Mouse (Mus musculus) olfactory bulb, adult 2 months (tissue): Measurements from ENCODE around the gene Acbd4. TPM values are rescaled to one million over a fixed set of nuclear protein-coding genes. Genes with fewer than 3 reads are reported as not detected.

Source experiments
- H3K27ac ChIP-seq: fragments of 200-500 bp; 2 replicates; pipeline ENCODE4 v1.5.1; 2012; ENCODE audit warnings: low read depth, low read length; ENCODE audit not compliant: insufficient read depth
- H3K4me1 ChIP-seq: fragments of 200-500 bp; 2 replicates; pipeline ENCODE4 v1.6.1; 2012; ENCODE audit warnings: low read length; ENCODE audit not compliant: control insufficient read depth, insufficient read depth
- H3K4me3 ChIP-seq: fragments of 200-500 bp; 2 replicates; pipeline ENCODE4 v1.5.1; 2012; ENCODE audit warnings: mild to moderate bottlenecking, low read depth, low read length, moderate library complexity; ENCODE audit not compliant: insufficient read depth
- CTCF ChIP-seq: fragments of 200-500 bp; IDR thresholded peaks from 2 replicates; pipeline ENCODE4 v1.5.1; 2012; ENCODE audit warnings: low read depth, mild to moderate bottlenecking, low read length, moderate library complexity; ENCODE audit not compliant: insufficient read depth
- POLR2A ChIP-seq: fragments of 200-500 bp; IDR thresholded peaks from 2 replicates; pipeline ENCODE4 v1.6.1; 2012; ENCODE audit warnings: mild to moderate bottlenecking, low read depth, low read length, moderate library complexity; ENCODE audit not compliant: insufficient read depth
- WGBS: fragments of 180-500 bp; shearing (Covaris S2); methylation state at CpG from one replicate; pipeline ENCODE4 v1.1.7; 2018; 5-methylcytosine and 5-hydroxymethylcytosine counted together
- polyA plus RNA-seq: library from polyadenylated mRNA; stranded (reverse); fragments of >200 nt; gene quantifications from 2 replicates; pipeline ENCODE4 v1.2.4, GENCODE M21; 2012; ENCODE audit warnings: low replicate concordance; ENCODE audit not compliant: missing spikeins, insufficient read depth, insufficient read length

Gene Acbd4
- polyA plus RNA-seq, 1 experiment = not detected

- no peak for TF ChIP-seq POLR2A
- TF ChIP-seq CTCF = no peak
- Histone ChIP-seq H3K27ac (no peak overlapping the region), H3K4me1 (peaks cover 17% of the 10 kb centered on the region), H3K4me3 (no peak overlapping the region)
- 89% methylated on average over 11 of the region's 11 CpGs for WGBS
Measured at GRCm38 (mm10) chr11:103078131-103078530, 23.4 kb upstream of the Acbd4 start.

- 18% methylated on average over 43 of the region's 43 CpGs for WGBS
- no peak overlapping the region for H3K4me3 ChIP-seq
- TF ChIP-seq CTCF (no peak), POLR2A (no peak)
- H3K27ac ChIP-seq = no peak overlapping the region
- peaks cover 10% of the 10 kb centered on the region for H3K4me1 ChIP-seq
Measured at GRCm38 (mm10) chr11:103080323-103081091, 21.0 kb upstream of the Acbd4 start.

GRCm38 (mm10) chr11:103081631-103082030 is 19.9 kb upstream of the Acbd4 start:
- no peak for TF ChIP-seq CTCF
- TF ChIP-seq POLR2A = no peak
- Histone ChIP-seq H3K27ac (no peak overlapping the region), H3K4me3 (no peak overlapping the region), H3K4me1 (peaks cover 10% of the 10 kb centered on the region)
- 75% methylated on average over 6 of the region's 6 CpGs for WGBS

- TF ChIP-seq POLR2A (no peak), CTCF (no peak)
- Histone ChIP-seq H3K4me3 (no peak overlapping the region), H3K4me1 (peaks cover 10% of the 10 kb centered on the region), H3K27ac (no peak overlapping the region)
- 96% methylated on average over 7 of the region's 7 CpGs for WGBS
Measured at GRCm38 (mm10) chr11:103093306-103093705, 8.2 kb upstream of the Acbd4 start.

- TF ChIP-seq CTCF = no peak
- Histone ChIP-seq H3K4me1 (peaks cover 10% of the 10 kb centered on the region), H3K27ac (no peak overlapping the region), H3K4me3 (no peak overlapping the region)
- 79% methylated on average over 20 of the region's 20 CpGs for WGBS
Measured at GRCm38 (mm10) chr11:103093862-103094833, 7.3 kb upstream of the Acbd4 start.

- H3K4me1 ChIP-seq = peaks cover 10% of the 10 kb centered on the region
- TF ChIP-seq CTCF (no peak), POLR2A (no peak)
- H3K4me3 ChIP-seq = no peak overlapping the region
- WGBS = 79% methylated on average over 9 of the region's 9 CpGs
- no peak overlapping the region for H3K27ac ChIP-seq
Measured at GRCm38 (mm10) chr11:103095107-103095670, 6.3 kb upstream of the Acbd4 start.

- TF ChIP-seq CTCF = no peak
- no peak for TF ChIP-seq POLR2A
- H3K27ac ChIP-seq = no peak overlapping the region
- WGBS = 91% methylated on average over 6 of the region's 6 CpGs
- H3K4me3 ChIP-seq = no peak overlapping the region
- H3K4me1 ChIP-seq = peaks cover 10% of the 10 kb centered on the region
Measured at GRCm38 (mm10) chr11:103095801-103096200, 5.7 kb upstream of the Acbd4 start.

- no peak overlapping the region for H3K4me3 ChIP-seq
- peaks cover 15% of the 10 kb centered on the region for H3K4me1 ChIP-seq
- TF ChIP-seq CTCF (no peak), POLR2A (no peak)
- WGBS = 62% methylated on average over 22 of the region's 22 CpGs
- H3K27ac ChIP-seq = no peak overlapping the region
Measured at GRCm38 (mm10) chr11:103096979-103097894, 4.2 kb upstream of the Acbd4 start.
